Mouse (Mus musculus) cerebral cortex, adult 2 months (tissue): ENCODE data around the gene Cga.

Experiments used
- WGBS: fragments of 180-500 bp; shearing (Covaris S2); methylation state at CpG from one replicate; pipeline ENCODE4 v1.1.7; 2018; 5-methylcytosine and 5-hydroxymethylcytosine counted together

The Cga gene

GRCm38 (mm10) chr4:34893479-34893878 lies at the start of gene Cga:
Gene Cga, plus strand, starts transcription at chr4:34893779.
- WGBS, result 85% methylated on average over 1 of the region's 1 CpGs

GRCm38 (mm10) chr4:34843839-34844238 lies 49.7 kb upstream of the Cga start:
- WGBS, result 100% methylated on average over 1 of the region's 1 CpGs

GRCm38 (mm10) chr4:34847679-34848309 lies 45.8 kb upstream of the Cga start:
- 89% methylated on average over 6 of the region's 6 CpGs for WGBS

- WGBS, result 100% methylated on average over 2 of the region's 2 CpGs
Observed at GRCm38 (mm10) chr4:34850156-34850555, 43.4 kb upstream of the Cga start.

GRCm38 (mm10) chr4:34852051-34852450 lies 41.5 kb upstream of the Cga start:
- WGBS, result 74% methylated on average over 7 of the region's 7 CpGs

- 35% methylated on average over 1 of the region's 1 CpGs for WGBS
Observed at GRCm38 (mm10) chr4:34855966-34856365, 37.6 kb upstream of the Cga start.

GRCm38 (mm10) chr4:34858903-34859302 lies 34.7 kb upstream of the Cga start:
- 88% methylated on average over 3 of the region's 3 CpGs for WGBS

GRCm38 (mm10) chr4:34859416-34859815 lies 34.2 kb upstream of the Cga start:
- 83% methylated on average over 3 of the region's 3 CpGs for WGBS

GRCm38 (mm10) chr4:34861438-34861837 lies 32.1 kb upstream of the Cga start:
- WGBS, result 73% methylated on average over 3 of the region's 3 CpGs

GRCm38 (mm10) chr4:34869813-34870212 lies 23.8 kb upstream of the Cga start:
- WGBS, result 75% methylated on average over 3 of the region's 3 CpGs

- WGBS, result 76% methylated on average over 4 of the region's 4 CpGs
Observed at GRCm38 (mm10) chr4:34872896-34873495, 20.6 kb upstream of the Cga start.

GRCm38 (mm10) chr4:34874234-34874633 lies 19.3 kb upstream of the Cga start:
- WGBS, result 33% methylated on average over 1 of the region's 1 CpGs

GRCm38 (mm10) chr4:34880921-34881650 lies 12.5 kb upstream of the Cga start:
- WGBS, result 70% methylated on average over 10 of the region's 10 CpGs

GRCm38 (mm10) chr4:34881851-34882250 lies 11.7 kb upstream of the Cga start:
- WGBS, result 5% methylated on average over 4 of the region's 4 CpGs

GRCm38 (mm10) chr4:34882291-34882769 lies 11.2 kb upstream of the Cga start:
- WGBS, result under 1% methylated on average over 56 of the region's 58 CpGs

- whole genome bisulfite sequencing, result under 1% methylated on average over 44 of the region's 44 CpGs
Observed at GRCm38 (mm10) chr4:34882818-34883217, 10.8 kb upstream of the Cga start, which contains the start of gene Zfp292. Gene Zfp292, minus strand, starts transcription at chr4:34882960.

GRCm38 (mm10) chr4:34883366-34884029 lies 10.1 kb upstream of the Cga start:
- 19% methylated on average over 16 of the region's 16 CpGs for WGBS

- WGBS, result 62% methylated on average over 9 of the region's 9 CpGs
Observed at GRCm38 (mm10) chr4:34885631-34886351, 7.8 kb upstream of the Cga start.

GRCm38 (mm10) chr4:34886490-34887111 lies 7.0 kb upstream of the Cga start:
- under 1% methylated on average over 48 of the region's 48 CpGs for WGBS

GRCm38 (mm10) chr4:34887295-34887694 lies 6.3 kb upstream of the Cga start:
- WGBS, result 6% methylated on average over 7 of the region's 7 CpGs
